ENCODE assay signal across 24 mouse cellular contexts in genomic region chr1:172552623-172553022, GRCm38 (mm10). TPM values are rescaled to one million over a fixed set of nuclear protein-coding genes. Genes with fewer than 3 reads are reported as not detected.
A peak's percentile ranks its signal among the peaks of the same experiment; 100 is the strongest.
DNase-seq lines count a peak whose midpoint lies in the region; ATAC-seq and TF ChIP-seq lines count a peak whose summit lies in the region.
"Had no signal": no experiment of that assay in that cellular context is flagged by ENCODE, and none has a peak within 500 bp of the region (broad histone marks: within the 10 kb centered on the region; RNA-seq: fewer than 3 reads in every experiment).

No protein-coding gene starts in this region.

- no peak for ATAC-seq in embryonic facial prominence, embryonic 13.5 days (ENCODE audit: insufficient number of reproducible peaks, insufficient read depth, low FRiP score, low TSS enrichment, low read depth)
- no peak for ATAC-seq in kidney, embryonic 16.5 days (ENCODE audit: low FRiP score, low TSS enrichment)
- ATAC-seq: forebrain, postnatal 0 days; hindbrain, postnatal 0 days had no signal

- peak overlapping the region; percentile 39; the same call in 1 of the 2 replicates for H3K27ac ChIP-seq in embryonic facial prominence, embryonic 13.5 days
- no peak overlapping the region for H3K27ac ChIP-seq in embryonic facial prominence, embryonic 10.5 days (replicated peaks)
- H3K27ac ChIP-seq in kidney, adult 2 months (ENCODE audit: insufficient read depth, low read depth, low read length): no peak overlapping the region
- peak overlapping the region; percentile 43 for H3K27ac ChIP-seq in kidney, embryonic 16.5 days (ENCODE audit: low read length)
- H3K27ac ChIP-seq in left cerebral cortex, adult 2 months: no peak overlapping the region
- H3K27ac ChIP-seq: hindbrain, postnatal 0 days; limb, embryonic 12.5 days; liver, embryonic 15.5 days had no signal

- DNase-seq in embryonic facial prominence, embryonic 10.5 days (ENCODE audit: low spot score): no peak
- peak; percentile 53 for DNase-seq in kidney, adult 2 months
- DNase-seq in kidney, adult 18-20 months: no peak
- DNase-seq in lung, postnatal 36 days: peak; percentile 13
- no peak for DNase-seq in cerebellum, adult 18-20 months
- no peak for DNase-seq in left cerebral cortex, adult 2 months (ENCODE audit: extremely low spot score in 1 of 2, low spot score in 2 of 2)
- DNase-seq: adrenal gland, adult 8-10 months; cerebellum, adult 9-10 months; forebrain, postnatal 0 days; retina, postnatal 1 day; thymus, postnatal 25 days had no signal

- no peak overlapping the region for H3K4me2 ChIP-seq in embryonic facial prominence, embryonic 13.5 days
- H3K4me2 ChIP-seq in kidney, embryonic 16.5 days (replicated peaks; ENCODE audit: low read depth, low read length): no peak overlapping the region
- H3K4me2 ChIP-seq: limb, embryonic 12.5 days; liver, embryonic 15.5 days had no signal

- peaks cover 34% of the 10 kb centered on the region for H3K4me1 ChIP-seq in embryonic facial prominence, embryonic 13.5 days
- peaks cover 53% of the 10 kb centered on the region for H3K4me1 ChIP-seq in embryonic facial prominence, embryonic 10.5 days
- 0 out of 2 replicates have a peak, but pooled peaks cover 3% of the 10 kb centered on the region for H3K4me1 ChIP-seq in kidney, adult 2 months (ENCODE audit: control insufficient read depth, insufficient read depth, low read length)
- H3K4me1 ChIP-seq in kidney, embryonic 16.5 days (ENCODE audit: insufficient read depth, low read length): peaks cover 30% of the 10 kb centered on the region
- H3K4me1 ChIP-seq: liver, embryonic 15.5 days had no signal

- no peak for TF ChIP-seq POLR2A in kidney, adult 2 months (IDR thresholded peaks at IDR 0.05; ENCODE audit: low read depth, low read length)

- H3K9me3 ChIP-seq in embryonic facial prominence, embryonic 13.5 days: no peaks in the 10 kb centered on the region
- no peaks in the 10 kb centered on the region for H3K9me3 ChIP-seq in embryonic facial prominence, embryonic 10.5 days
- no peaks in the 10 kb centered on the region for H3K9me3 ChIP-seq in kidney, embryonic 16.5 days (ENCODE audit: low read length)
- H3K9me3 ChIP-seq: limb, embryonic 12.5 days; liver, embryonic 15.5 days had no signal

- peaks cover 34% of the 10 kb centered on the region for H3K27me3 ChIP-seq in embryonic facial prominence, embryonic 13.5 days
- H3K27me3 ChIP-seq in embryonic facial prominence, embryonic 10.5 days (replicated peaks; ENCODE audit: low read depth, poor library complexity, severe bottlenecking): peaks cover 52% of the 10 kb centered on the region
- H3K27me3 ChIP-seq in kidney, adult 2 months (replicated peaks; ENCODE audit: control insufficient read depth, insufficient read depth, low read length): no peaks in the 10 kb centered on the region
- H3K27me3 ChIP-seq in kidney, embryonic 16.5 days (ENCODE audit: insufficient read depth, low read length): no peaks in the 10 kb centered on the region

- H3K36me3 ChIP-seq in embryonic facial prominence, embryonic 13.5 days: no peaks in the 10 kb centered on the region
- H3K36me3 ChIP-seq in embryonic facial prominence, embryonic 10.5 days (replicated peaks): no peaks in the 10 kb centered on the region
- no peaks in the 10 kb centered on the region for H3K36me3 ChIP-seq in kidney, adult 2 months (ENCODE audit: control insufficient read depth, insufficient read depth, low read length)
- no peaks in the 10 kb centered on the region for H3K36me3 ChIP-seq in kidney, embryonic 16.5 days (ENCODE audit: insufficient read depth, low read length)
- H3K36me3 ChIP-seq: limb, embryonic 12.5 days; liver, embryonic 15.5 days had no signal

- no peak overlapping the region for H3K9ac ChIP-seq in embryonic facial prominence, embryonic 13.5 days
- H3K9ac ChIP-seq in kidney, embryonic 16.5 days (replicated peaks; ENCODE audit: low read length): no peak overlapping the region
- H3K9ac ChIP-seq: forebrain, postnatal 0 days; limb, embryonic 12.5 days; liver, embryonic 15.5 days had no signal

- no peak overlapping the region for H3K4me3 ChIP-seq in embryonic facial prominence, embryonic 13.5 days
- H3K4me3 ChIP-seq in embryonic facial prominence, embryonic 10.5 days: no peak overlapping the region
- H3K4me3 ChIP-seq in kidney, adult 2 months (ENCODE audit: insufficient read depth, low read depth, low read length): no peak overlapping the region
- no peak overlapping the region for H3K4me3 ChIP-seq in kidney, embryonic 16.5 days (ENCODE audit: low read length)
- H3K4me3 ChIP-seq in left cerebral cortex, adult 2 months: no peak overlapping the region
- H3K4me3 ChIP-seq: erythroblast, embryonic 14.5 days; limb, embryonic 12.5 days; liver, embryonic 15.5 days had no signal

- no peak for TF ChIP-seq CTCF in kidney, adult 2 months (conservative IDR thresholded peaks at IDR 0.05; ENCODE audit: insufficient read depth, insufficient read length, low read depth, low read length)
- TF ChIP-seq CTCF in left cerebral cortex, adult 2 months (IDR thresholded peaks at IDR 0.05): no peak

- intact Hi-C loops in left cerebral cortex, adult 2 months (cut with DNase I): no loop called here

- WGBS in embryonic facial prominence, embryonic 13.5 days: 40% methylated on average over 1 of the region's 1 CpGs
- 53% methylated on average over 1 of the region's 1 CpGs for WGBS in embryonic facial prominence, embryonic 10.5 days
- 67% methylated on average over 1 of the region's 1 CpGs for WGBS in kidney, adult 2 months
- 43% methylated on average over 1 of the region's 1 CpGs for WGBS in kidney, embryonic 16.5 days

RNA-seq across cellular contexts. Expression of gene Vsig8, which starts 3.1 kb away (rescaled TPM):
- polyA plus RNA-seq in embryonic facial prominence, embryonic 13.5 days (2015; fragmentation: Nextera tagmentation; extraction: Ambion mirVana): 0.40 and 0.77 TPM in 2 replicates
- polyA plus RNA-seq in embryonic facial prominence, embryonic 10.5 days (2016; fragmentation: Nextera tagmentation; extraction: Ambion mirVana): 0.12 TPM in 1 of 2 replicates, not detected in the other
- polyA plus RNA-seq in kidney, adult 2 months (2012; rRNA removed): 0.38 and 0.41 TPM in 2 replicates
- polyA plus RNA-seq in kidney, embryonic 16.5 days (2015; fragmentation: Nextera tagmentation; extraction: Ambion mirVana): 0.34 and 0.68 TPM in 2 replicates
- total RNA-seq in left cerebral cortex, adult 2 months (2021): under 1 TPM; 0.23 to 0.26 TPM
- total RNA-seq: gastrocnemius, adult 8-10 months; megakaryocyte-erythroid progenitor cell, adult 5-6 weeks; monocyte, adult 5-6 weeks had no signal
- polyA plus RNA-seq: erythroblast, embryonic 14.5 days; limb, embryonic 12.5 days; liver, embryonic 15.5 days had no signal

RNA-seq across cellular contexts. Expression of gene Cfap45, which starts 32.0 kb away (rescaled TPM):
- polyA plus RNA-seq in embryonic facial prominence, embryonic 13.5 days (2015; fragmentation: Nextera tagmentation; extraction: Ambion mirVana): 2.0 and 2.3 TPM in 2 replicates
- polyA plus RNA-seq in embryonic facial prominence, embryonic 10.5 days (2016; fragmentation: Nextera tagmentation; extraction: Ambion mirVana): 1.3 TPM in 2 replicates
- 0.33 and 0.79 TPM in 2 replicates for polyA plus RNA-seq in kidney, adult 2 months (2012; rRNA removed)
- 1.9 and 2.5 TPM in 2 replicates for polyA plus RNA-seq in kidney, embryonic 16.5 days (2015; fragmentation: Nextera tagmentation; extraction: Ambion mirVana)
- 1 to 10 TPM; 4.5 to 5.2 TPM for total RNA-seq in left cerebral cortex, adult 2 months (2021)
- total RNA-seq: gastrocnemius, adult 8-10 months; monocyte, adult 5-6 weeks had no signal

RNA-seq across cellular contexts. Expression of gene Slamf8, which starts 37.7 kb away (rescaled TPM):
- 0.17 and 0.26 TPM in 2 replicates for polyA plus RNA-seq in embryonic facial prominence, embryonic 13.5 days (2015; fragmentation: Nextera tagmentation; extraction: Ambion mirVana)
- not detected in 2 replicates for polyA plus RNA-seq in embryonic facial prominence, embryonic 10.5 days (2016; fragmentation: Nextera tagmentation; extraction: Ambion mirVana)
- 1.7 and 3.0 TPM in 2 replicates for polyA plus RNA-seq in kidney, adult 2 months (2012; rRNA removed)
- polyA plus RNA-seq in kidney, embryonic 16.5 days (2015; fragmentation: Nextera tagmentation; extraction: Ambion mirVana): 0.12 TPM in 1 of 2 replicates, not detected in the other
- not detected for total RNA-seq in left cerebral cortex, adult 2 months (2021)
- total RNA-seq: forebrain, postnatal 0 days; gastrocnemius, adult 8-10 months; hindbrain, postnatal 0 days; megakaryocyte-erythroid progenitor cell, adult 5-6 weeks had no signal
- polyA plus RNA-seq: erythroblast, embryonic 14.5 days; hindbrain, postnatal 0 days; limb, embryonic 12.5 days; neural tube, embryonic 14.5 days had no signal

RNA-seq across cellular contexts. Expression of gene Fcrl6, which starts 49.7 kb away (rescaled TPM):
- polyA plus RNA-seq in embryonic facial prominence, embryonic 13.5 days (2015; fragmentation: Nextera tagmentation; extraction: Ambion mirVana): 0.74 and 0.88 TPM in 2 replicates
- polyA plus RNA-seq in embryonic facial prominence, embryonic 10.5 days (2016; fragmentation: Nextera tagmentation; extraction: Ambion mirVana): 0.25 TPM in 1 of 2 replicates, not detected in the other
- not detected in 2 replicates for polyA plus RNA-seq in kidney, adult 2 months (2012; rRNA removed)
- not detected in 2 replicates for polyA plus RNA-seq in kidney, embryonic 16.5 days (2015; fragmentation: Nextera tagmentation; extraction: Ambion mirVana)
- not detected for total RNA-seq in left cerebral cortex, adult 2 months (2021)
- total RNA-seq: adrenal gland, adult 8-10 months; forebrain, postnatal 0 days; gastrocnemius, adult 8-10 months; hindbrain, postnatal 0 days; megakaryocyte-erythroid progenitor cell, adult 5-6 weeks; monocyte, adult 5-6 weeks had no signal
- polyA plus RNA-seq: erythroblast, embryonic 14.5 days; heart, embryonic 14.5 days; hindbrain, postnatal 0 days; large intestine, adult 2 months; liver, embryonic 15.5 days; small intestine, adult 2 months had no signal

RNA-seq across cellular contexts. Expression of gene Tagln2, which starts 52.8 kb away (rescaled TPM):
- 133 and 135 TPM in 2 replicates for polyA plus RNA-seq in embryonic facial prominence, embryonic 13.5 days (2015; fragmentation: Nextera tagmentation; extraction: Ambion mirVana)
- 75.1 and 82.5 TPM in 2 replicates for polyA plus RNA-seq in embryonic facial prominence, embryonic 10.5 days (2016; fragmentation: Nextera tagmentation; extraction: Ambion mirVana)
- polyA plus RNA-seq in kidney, adult 2 months (2012; rRNA removed): 202 and 286 TPM in 2 replicates
- 280 and 282 TPM in 2 replicates for polyA plus RNA-seq in kidney, embryonic 16.5 days (2015; fragmentation: Nextera tagmentation; extraction: Ambion mirVana)
- 10 to 100 TPM in 1 of 2 experiments, 1 to 10 TPM in 1; 9.3 to 12.4 TPM for total RNA-seq in left cerebral cortex, adult 2 months (2021)

Comparison
In these comparisons a context has a peak if more than half of its experiments do, and no peak if none do; other contexts are left out.
1. H3K27ac ChIP-seq: peak in embryonic facial prominence, embryonic 13.5 days (single experiment) and kidney, embryonic 16.5 days (single experiment); none in embryonic facial prominence, embryonic 10.5 days (single experiment), kidney, adult 2 months (single experiment) and left cerebral cortex, adult 2 months (single experiment).
2. DNase-seq: peak in kidney, adult 2 months (single experiment) and lung, postnatal 36 days (single experiment); none in embryonic facial prominence, embryonic 10.5 days (single experiment), kidney, adult 18-20 months (single experiment), cerebellum, adult 18-20 months (0 of 2) and left cerebral cortex, adult 2 months (0 of 2).